Mouse (Mus musculus) embryo, embryonic 10 days (tissue): ENCODE measurements around the gene Ssh2.
A peak's percentile ranks its signal among the peaks of the same experiment; 100 is the strongest.

Source experiments
- DNase-seq: peaks from one replicate; pipeline ENCODE4 v3.0.0-alpha.2; 2015; ENCODE audit warnings: low spot score

The Ssh2 gene

GRCm38 (mm10) chr11:77493512-77494343, 277.6 kb downstream of the Ssh2 start, which contains the start of gene Git1:
TSS of gene Git1 (plus strand) at chr11:77493562.
- peak; percentile 40 for DNase-seq

GRCm38 (mm10) chr11:77494344-77494676, 278.2 kb downstream of the Ssh2 start:
- no peak for DNase-seq

GRCm38 (mm10) chr11:77494782-77495181, 278.7 kb downstream of the Ssh2 start:
- no peak for DNase-seq

- DNase-seq: no peak
These were observed 279.4 kb downstream of the Ssh2 start for GRCm38 (mm10) chr11:77495507-77495906.

- peak; percentile 90 for DNase-seq
These were observed 281.3 kb downstream of the Ssh2 start for GRCm38 (mm10) chr11:77497341-77497756.

- peak; percentile 77 for DNase-seq
These were observed 281.8 kb downstream of the Ssh2 start for GRCm38 (mm10) chr11:77497851-77498250.

GRCm38 (mm10) chr11:77498261-77499139, 282.4 kb downstream of the Ssh2 start:
- DNase-seq: peak; percentile 60

GRCm38 (mm10) chr11:77499354-77499753, 283.3 kb downstream of the Ssh2 start:
- DNase-seq: no peak

- DNase-seq: no peak
These were observed 284.6 kb downstream of the Ssh2 start for GRCm38 (mm10) chr11:77500361-77501325.

GRCm38 (mm10) chr11:77501392-77501791, 285.3 kb downstream of the Ssh2 start:
- peak; percentile 89 for DNase-seq

GRCm38 (mm10) chr11:77501971-77502370, 285.9 kb downstream of the Ssh2 start:
- no peak for DNase-seq

- no peak for DNase-seq
These were observed 286.4 kb downstream of the Ssh2 start for GRCm38 (mm10) chr11:77502481-77502880.

GRCm38 (mm10) chr11:77503511-77503910, 287.4 kb downstream of the Ssh2 start:
- DNase-seq: no peak

GRCm38 (mm10) chr11:77504377-77504776, 288.3 kb downstream of the Ssh2 start:
- DNase-seq: no peak

- DNase-seq: no peak
These were observed 289.3 kb downstream of the Ssh2 start for GRCm38 (mm10) chr11:77505291-77505980.

GRCm38 (mm10) chr11:77506273-77506672, 290.2 kb downstream of the Ssh2 start:
- DNase-seq: no peak

- no peak for DNase-seq
These were observed 290.9 kb downstream of the Ssh2 start for GRCm38 (mm10) chr11:77506941-77507340.

- DNase-seq: no peak
These were observed 291.3 kb downstream of the Ssh2 start for GRCm38 (mm10) chr11:77507426-77507825.

- DNase-seq: peak; percentile 82
These were observed 292.3 kb downstream of the Ssh2 start for GRCm38 (mm10) chr11:77508068-77509021.
